Mouse (Mus musculus) lung, adult 2 months (tissue): ENCODE results near the gene Fbxw9.

Source experiments
- CTCF ChIP-seq: fragments of 200-500 bp; IDR thresholded peaks from 2 replicates; pipeline ENCODE4 v1.5.1; 2011; ENCODE audit warnings: mild to moderate bottlenecking, low read length, control low read depth; ENCODE audit not compliant: insufficient read depth
- POLR2A ChIP-seq: fragments of 200-500 bp; IDR thresholded peaks from 2 replicates; pipeline ENCODE4 v1.6.1; 2011; ENCODE audit warnings: low read depth, mild to moderate bottlenecking, control low read depth, low read length, borderline replicate concordance; ENCODE audit errors: extremely low read depth

DNA sequence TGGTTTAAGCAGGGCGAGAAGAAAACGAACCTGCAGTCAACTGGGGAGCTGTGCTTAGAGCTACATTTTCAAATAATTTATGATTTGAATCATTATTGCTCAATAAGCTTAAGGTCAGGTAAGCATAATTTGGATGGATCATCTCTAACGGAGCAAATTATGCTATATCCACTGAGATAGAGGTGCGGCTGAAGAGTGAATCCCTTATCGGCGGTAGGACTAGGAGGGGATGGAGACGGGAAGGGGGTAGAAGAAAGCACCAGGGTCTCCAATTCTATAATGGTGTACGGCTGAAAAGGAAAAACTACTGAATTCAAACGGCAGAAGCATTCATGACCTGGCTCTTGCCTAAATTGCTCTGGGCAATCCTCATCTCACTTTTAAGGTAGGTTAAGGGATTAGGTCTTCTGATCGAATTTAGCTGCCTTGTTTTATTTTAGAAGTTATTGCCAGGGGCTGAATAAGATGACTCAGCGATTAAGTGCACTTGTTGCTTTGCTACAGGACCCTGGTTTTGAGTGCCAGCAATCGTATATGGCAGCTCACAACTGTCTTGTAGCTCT, 24.6 kb upstream of the Fbxw9 start:
- no peak for TF ChIP-seq CTCF
- no peak for TF ChIP-seq POLR2A
